Mouse (Mus musculus): ENCODE measurements around the gene Tcaf1. TPM values are rescaled to one million over a fixed set of nuclear protein-coding genes. Genes with fewer than 3 reads are reported as not detected.
A peak's percentile ranks its signal among the peaks of the same experiment; 100 is the strongest.

The Tcaf1 gene
- 100 to 1,000 TPM; 231 to 242 TPM for total RNA-seq (2021)
- long read RNA-seq, experiment 1, full-length matches to known transcripts, result 83 of 190 reads
- long read RNA-seq, experiment 1, partial matches to known transcripts, result 34 of 190 reads
- long read RNA-seq, experiment 1, other reads (novel, unspliced or antisense), result 73 of 190 reads
- long read RNA-seq, experiment 2, full-length matches to known transcripts, result 63 of 135 reads
- long read RNA-seq, experiment 2, partial matches to known transcripts, result 22 of 135 reads
- long read RNA-seq, experiment 2, other reads (novel, unspliced or antisense), result 50 of 135 reads

GRCm38 (mm10) chr6:42709291-42710211 lies at the start of gene Tcaf1:
Gene Tcaf1, minus strand, starts transcription at chr6:42710088.
- no peak for TF ChIP-seq CTCF (IDR thresholded peaks at IDR 0.05)
- H3K4me3 ChIP-seq, result peak within 1 kb of the TSS; percentile 74
- intact Hi-C loops (cut with DNase I), result loop anchor here (2.0 to 5.0 kb wide), 2 partner anchors 17 to 153 kb away; no protein-coding TSS in a partner anchor
- peak within 1 kb of the TSS; percentile 95 for H3K27ac ChIP-seq
- DNase-seq (ENCODE audit: extremely low spot score in 1 of 2, low spot score in 2 of 2), result peak; percentile 81 to 87

- Histone ChIP-seq H3K4me3 (no peak within 1 kb of the TSS), H3K27ac (no peak within 1 kb of the TSS)
- intact Hi-C loops (cut with DNase I), result no loop called here
- no peak for DNase-seq (ENCODE audit: extremely low spot score in 1 of 2, low spot score in 2 of 2)
- TF ChIP-seq CTCF (IDR thresholded peaks at IDR 0.05), result no peak
Measured at GRCm38 (mm10) chr6:42756104-42756503, 46.2 kb upstream of the Tcaf1 start, which contains the start of gene Olfr38. Gene Olfr38, plus strand, starts transcription at chr6:42756404.

GRCm38 (mm10) chr6:42747846-42748245 lies 38.0 kb upstream of the Tcaf1 start:
- Histone ChIP-seq H3K4me3 (no peak overlapping the region), H3K27ac (no peak overlapping the region)
- intact Hi-C loops (cut with DNase I), result no loop called here
- no peak for TF ChIP-seq CTCF (IDR thresholded peaks at IDR 0.05)
- no peak for DNase-seq (ENCODE audit: extremely low spot score in 1 of 2, low spot score in 2 of 2)

- no peak for TF ChIP-seq CTCF (IDR thresholded peaks at IDR 0.05)
- intact Hi-C loops (cut with DNase I), result no loop called here
- no peak overlapping the region for H3K4me3 ChIP-seq
- DNase-seq (ENCODE audit: extremely low spot score in 1 of 2, low spot score in 2 of 2), result peak in 1 of 2 experiments; percentile 11
- no peak overlapping the region for H3K27ac ChIP-seq
Measured at GRCm38 (mm10) chr6:42742303-42742702, 32.4 kb upstream of the Tcaf1 start.

GRCm38 (mm10) chr6:42739071-42739470 lies 29.2 kb upstream of the Tcaf1 start, which contains the start of gene Olfr453:
Gene Olfr453, plus strand, starts transcription at chr6:42739371.
- no peak for TF ChIP-seq CTCF (IDR thresholded peaks at IDR 0.05)
- DNase-seq (ENCODE audit: extremely low spot score in 1 of 2, low spot score in 2 of 2), result no peak
- Histone ChIP-seq H3K4me3 (no peak within 1 kb of the TSS), H3K27ac (no peak within 1 kb of the TSS)
- intact Hi-C loops (cut with DNase I), result no loop called here

- Histone ChIP-seq H3K27ac (no peak overlapping the region), H3K4me3 (no peak overlapping the region)
- intact Hi-C loops (cut with DNase I), result no loop called here
- DNase-seq (ENCODE audit: extremely low spot score in 1 of 2, low spot score in 2 of 2), result no peak
- TF ChIP-seq CTCF (IDR thresholded peaks at IDR 0.05), result no peak
Measured at GRCm38 (mm10) chr6:42717973-42718372, 8.1 kb upstream of the Tcaf1 start.

- Histone ChIP-seq H3K4me3 (no peak overlapping the region), H3K27ac (no peak overlapping the region)
- intact Hi-C loops (cut with DNase I), result no loop called here
- no peak for DNase-seq (ENCODE audit: extremely low spot score in 1 of 2, low spot score in 2 of 2)
- TF ChIP-seq CTCF (IDR thresholded peaks at IDR 0.05), result no peak
Measured at GRCm38 (mm10) chr6:42714668-42715067, 4.8 kb upstream of the Tcaf1 start.

- Histone ChIP-seq H3K27ac (peak overlapping the region; percentile 90), H3K4me3 (peak overlapping the region; percentile 88)
- intact Hi-C loops (cut with DNase I), result loop anchor here (2.0 kb wide), 1 partner anchor 16 kb away; no protein-coding TSS in a partner anchor
- no peak for TF ChIP-seq CTCF (IDR thresholded peaks at IDR 0.05)
- DNase-seq (ENCODE audit: extremely low spot score in 1 of 2, low spot score in 2 of 2), result peak; percentile 83
Measured at GRCm38 (mm10) chr6:42692517-42693190, 17.2 kb downstream of the Tcaf1 start.

GRCm38 (mm10) chr6:42692154-42692516 lies 17.8 kb downstream of the Tcaf1 start:
- intact Hi-C loops (cut with DNase I), result loop anchor here (2.0 kb wide), 1 partner anchor 17 kb away; no protein-coding TSS in a partner anchor
- no peak for TF ChIP-seq CTCF (IDR thresholded peaks at IDR 0.05)
- peak; percentile 75 for DNase-seq (ENCODE audit: extremely low spot score in 1 of 2, low spot score in 2 of 2)
- peak overlapping the region; percentile 90 for H3K27ac ChIP-seq
- peak overlapping the region; percentile 88 for H3K4me3 ChIP-seq

- intact Hi-C loops (cut with DNase I), result no loop called here
- TF ChIP-seq CTCF (IDR thresholded peaks at IDR 0.05), result no peak
- Histone ChIP-seq H3K4me3 (no peak overlapping the region), H3K27ac (no peak overlapping the region)
- no peak for DNase-seq (ENCODE audit: extremely low spot score in 1 of 2, low spot score in 2 of 2)
Measured at GRCm38 (mm10) chr6:42689761-42690160, 20.1 kb downstream of the Tcaf1 start.

GRCm38 (mm10) chr6:42687907-42688306 lies 22.0 kb downstream of the Tcaf1 start:
- Histone ChIP-seq H3K27ac (no peak overlapping the region), H3K4me3 (no peak overlapping the region)
- intact Hi-C loops (cut with DNase I), result no loop called here
- TF ChIP-seq CTCF (IDR thresholded peaks at IDR 0.05), result peak; percentile 29
- DNase-seq (ENCODE audit: extremely low spot score in 1 of 2, low spot score in 2 of 2), result no peak

Measured in left cerebral cortex, adult 2 months (tissue).